Mouse (Mus musculus): ENCODE results near the gene Fam163b.

GRCm38 (mm10) chr2:27069646-27070045, 72.6 kb downstream of the Fam163b start:
- no peak for TF ChIP-seq CTCF (IDR thresholded peaks at IDR 0.05)
- no peak for TF ChIP-seq EP300 (IDR thresholded peaks at IDR 0.05)

Measured in lung, postnatal 0 days (tissue).